Mouse (Mus musculus) midbrain, embryonic 13.5 days (tissue): ENCODE results near the gene Tmem42. TPM values are rescaled to one million over a fixed set of nuclear protein-coding genes. Genes with fewer than 3 reads are reported as not detected.

Experiments
- ATAC-seq: fragments of 200-750 bp; cut with Nextera tagmentation; 2 replicates; pipeline ENCODE4 v1.8.0; 2017; ENCODE audit warnings: mild to moderate bottlenecking, moderate TSS enrichment, moderate library complexity
- H3K27ac ChIP-seq: fragments of 300-500 bp; sonication (generic); 2 replicates; pipeline ENCODE4 v1.5.1; 2015; ENCODE audit warnings: inconsistent platforms, mild to moderate bottlenecking, moderate library complexity
- H3K27me3 ChIP-seq: fragments of 300-500 bp; sonication (generic); 2 replicates; pipeline ENCODE4 v1.6.1; 2015; ENCODE audit warnings: mild to moderate bottlenecking, inconsistent platforms
- H3K36me3 ChIP-seq: fragments of 300-500 bp; sonication (generic); 2 replicates; pipeline ENCODE4 v1.6.1; 2015; ENCODE audit warnings: mild to moderate bottlenecking, inconsistent platforms
- H3K4me1 ChIP-seq: fragments of 300-500 bp; sonication (generic); replicated peaks from 2 replicates; pipeline ENCODE4 v1.6.1; 2015; ENCODE audit warnings: inconsistent platforms
- H3K4me2 ChIP-seq: fragments of 300-500 bp; sonication (generic); replicated peaks from 2 replicates; pipeline ENCODE4 v1.6.1; 2015; ENCODE audit warnings: moderate library complexity, mild to moderate bottlenecking, inconsistent platforms
- H3K4me3 ChIP-seq: fragments of 300-500 bp; sonication (generic); replicated peaks from 2 replicates; pipeline ENCODE4 v1.5.1; 2015; ENCODE audit warnings: mild to moderate bottlenecking, inconsistent platforms
- H3K9ac ChIP-seq: fragments of 300-500 bp; sonication (generic); replicated peaks from 2 replicates; pipeline ENCODE4 v1.6.1; 2015; ENCODE audit warnings: mild to moderate bottlenecking, inconsistent platforms
- H3K9me3 ChIP-seq: fragments of 300-500 bp; sonication (generic); 2 replicates; pipeline ENCODE4 v1.6.1; 2016; ENCODE audit warnings: mild to moderate bottlenecking, inconsistent platforms
- WGBS: fragments of 180-500 bp; shearing (Covaris S2); methylation state at CpG from one replicate; pipeline ENCODE4 v1.1.7; 2015; 5-methylcytosine and 5-hydroxymethylcytosine counted together
- polyA plus RNA-seq: library from polyadenylated mRNA; unstranded; fragments of >200 nt; fragmentation: Nextera tagmentation; extraction: Ambion mirVana; gene quantifications from 2 replicates; pipeline ENCODE4 v1.2.1, GENCODE M21; 2015

Gene Tmem42
- polyA plus RNA-seq: 22.3 and 24.6 TPM in 2 replicates

- peak within 1 kb of the TSS; percentile 86 for H3K9ac ChIP-seq
- H3K27ac ChIP-seq: peak within 1 kb of the TSS; percentile 91
- H3K4me3 ChIP-seq: peak within 1 kb of the TSS; percentile 70
- peak within 1 kb of the TSS; percentile 72 for H3K4me2 ChIP-seq
- H3K27me3 ChIP-seq: no peaks in the 10 kb centered on the region
- under 1% methylated on average over 53 of the region's 69 CpGs for WGBS
- peaks cover 6% of the 10 kb centered on the region; the same call in 1 of the 2 replicates for H3K36me3 ChIP-seq
- no peaks in the 10 kb centered on the region for H3K9me3 ChIP-seq
- peak; percentile 98 for ATAC-seq
- peaks cover 28% of the 10 kb centered on the region for H3K4me1 ChIP-seq
Measured at GRCm38 (mm10) chr9:123020995-123021631, at the start of gene Tmem42. Tmem42 (plus strand) TSS chr9:123021326.

GRCm38 (mm10) chr9:122998406-122999192 lies 22.5 kb upstream of the Tmem42 start:
- ATAC-seq: no peak
- Histone ChIP-seq H3K36me3 (peaks cover 29% of the 10 kb centered on the region), H3K27ac (no peak overlapping the region), H3K4me2 (no peak overlapping the region), H3K27me3 (no peaks in the 10 kb centered on the region), H3K9me3 (no peaks in the 10 kb centered on the region), H3K9ac (no peak overlapping the region), H3K4me1 (no peaks in the 10 kb centered on the region), H3K4me3 (no peak overlapping the region)
- WGBS: 93% methylated on average over 10 of the region's 10 CpGs

- Histone ChIP-seq H3K27ac (no peak overlapping the region), H3K4me3 (no peak overlapping the region), H3K27me3 (no peaks in the 10 kb centered on the region), H3K9ac (no peak overlapping the region), H3K9me3 (no peaks in the 10 kb centered on the region), H3K36me3 (peaks cover 28% of the 10 kb centered on the region), H3K4me2 (no peak overlapping the region), H3K4me1 (no peaks in the 10 kb centered on the region)
- WGBS: 97% methylated on average over 4 of the region's 4 CpGs
- ATAC-seq: no peak
Measured at GRCm38 (mm10) chr9:122999193-122999586, 21.9 kb upstream of the Tmem42 start.

- H3K4me2 ChIP-seq: no peak overlapping the region
- no peaks in the 10 kb centered on the region for H3K4me1 ChIP-seq
- H3K9ac ChIP-seq: no peak overlapping the region
- peaks cover 44% of the 10 kb centered on the region for H3K36me3 ChIP-seq
- no peak for ATAC-seq
- 94% methylated on average over 2 of the region's 2 CpGs for WGBS
- no peaks in the 10 kb centered on the region for H3K9me3 ChIP-seq
- no peak overlapping the region for H3K27ac ChIP-seq
- H3K27me3 ChIP-seq: no peaks in the 10 kb centered on the region
- no peak overlapping the region for H3K4me3 ChIP-seq
Measured at GRCm38 (mm10) chr9:123004718-123005117, 16.4 kb upstream of the Tmem42 start.

GRCm38 (mm10) chr9:123006071-123006470 lies 15.1 kb upstream of the Tmem42 start:
- H3K4me1 ChIP-seq: no peaks in the 10 kb centered on the region
- H3K9ac ChIP-seq: no peak overlapping the region
- WGBS: 81% methylated on average over 6 of the region's 6 CpGs
- ATAC-seq: no peak
- H3K36me3 ChIP-seq: peaks cover 45% of the 10 kb centered on the region
- no peaks in the 10 kb centered on the region for H3K9me3 ChIP-seq
- no peak overlapping the region for H3K4me3 ChIP-seq
- H3K27ac ChIP-seq: no peak overlapping the region
- H3K27me3 ChIP-seq: no peaks in the 10 kb centered on the region
- no peak overlapping the region for H3K4me2 ChIP-seq

GRCm38 (mm10) chr9:123021636-123022379 lies 682 bp downstream of the Tmem42 start:
- peaks cover 27% of the 10 kb centered on the region for H3K4me1 ChIP-seq
- peak overlapping the region; percentile 70 for H3K4me3 ChIP-seq
- H3K27me3 ChIP-seq: no peaks in the 10 kb centered on the region
- peak overlapping the region; percentile 86 for H3K9ac ChIP-seq
- H3K9me3 ChIP-seq: no peaks in the 10 kb centered on the region
- H3K27ac ChIP-seq: peak overlapping the region; percentile 91; the same call in 1 of the 2 replicates
- H3K36me3 ChIP-seq: peaks cover 3% of the 10 kb centered on the region; the same call in 1 of the 2 replicates
- WGBS: 50% methylated on average over 16 of the region's 24 CpGs
- H3K4me2 ChIP-seq: peak overlapping the region; percentile 72
- ATAC-seq: peak; percentile 28; the same call in 1 of the 2 replicates

GRCm38 (mm10) chr9:123024201-123024600 lies 3.1 kb downstream of the Tmem42 start:
- WGBS: 75% methylated on average over 2 of the region's 2 CpGs
- Histone ChIP-seq H3K9me3 (no peaks in the 10 kb centered on the region), H3K27ac (no peak overlapping the region), H3K36me3 (no peaks in the 10 kb centered on the region), H3K27me3 (no peaks in the 10 kb centered on the region), H3K9ac (no peak overlapping the region), H3K4me1 (peaks cover 14% of the 10 kb centered on the region), H3K4me2 (no peak overlapping the region), H3K4me3 (no peak overlapping the region)
- ATAC-seq: no peak

GRCm38 (mm10) chr9:123031496-123032246 lies 10.5 kb downstream of the Tmem42 start:
- WGBS: 87% methylated on average over 13 of the region's 13 CpGs
- no peak overlapping the region for H3K4me2 ChIP-seq
- H3K4me1 ChIP-seq: no peaks in the 10 kb centered on the region
- H3K9ac ChIP-seq: no peak overlapping the region
- no peaks in the 10 kb centered on the region for H3K27me3 ChIP-seq
- H3K9me3 ChIP-seq: no peaks in the 10 kb centered on the region
- ATAC-seq: no peak
- no peak overlapping the region for H3K4me3 ChIP-seq
- H3K27ac ChIP-seq: no peak overlapping the region
- H3K36me3 ChIP-seq: no peaks in the 10 kb centered on the region

- no peak for ATAC-seq
- Histone ChIP-seq H3K4me1 (no peaks in the 10 kb centered on the region), H3K9me3 (no peaks in the 10 kb centered on the region)
Measured at GRCm38 (mm10) chr9:123034426-123034825, 13.3 kb downstream of the Tmem42 start, which contains the start of gene Tgm4. Tgm4 (plus strand) TSS chr9:123034726.

GRCm38 (mm10) chr9:123047665-123048064 lies 26.5 kb downstream of the Tmem42 start:
- Histone ChIP-seq H3K27ac (no peak overlapping the region), H3K4me2 (no peak overlapping the region), H3K4me1 (no peaks in the 10 kb centered on the region), H3K36me3 (no peaks in the 10 kb centered on the region), H3K4me3 (no peak overlapping the region), H3K9me3 (no peaks in the 10 kb centered on the region), H3K27me3 (no peaks in the 10 kb centered on the region), H3K9ac (no peak overlapping the region)
- 80% methylated on average over 1 of the region's 1 CpGs for WGBS
- ATAC-seq: no peak

More at GRCm38 (mm10) chr9:123034426-123034825, 13.3 kb downstream of the Tmem42 start, which contains the start of gene Tgm4:
- no peak within 1 kb of the TSS for H3K4me2 ChIP-seq
- H3K27me3 ChIP-seq: no peaks in the 10 kb centered on the region
- H3K4me3 ChIP-seq: no peak within 1 kb of the TSS
- H3K27ac ChIP-seq: no peak within 1 kb of the TSS
- H3K9ac ChIP-seq: no peak within 1 kb of the TSS
- no peaks in the 10 kb centered on the region for H3K36me3 ChIP-seq
- 85% methylated on average over 4 of the region's 4 CpGs for WGBS

GRCm38 (mm10) chr9:123058724-123059292 lies 37.7 kb downstream of the Tmem42 start:
- no peak for ATAC-seq

More at GRCm38 (mm10) chr9:123058724-123059292, 37.7 kb downstream of the Tmem42 start:
- Histone ChIP-seq H3K9ac (no peak overlapping the region), H3K4me3 (no peak overlapping the region), H3K4me1 (no peaks in the 10 kb centered on the region), H3K9me3 (no peaks in the 10 kb centered on the region), H3K27me3 (no peaks in the 10 kb centered on the region), H3K36me3 (no peaks in the 10 kb centered on the region), H3K27ac (no peak overlapping the region), H3K4me2 (no peak overlapping the region)
